Mouse (Mus musculus) kidney, postnatal 0 days (tissue): ENCODE measurements around the gene Grin2c. TPM values are rescaled to one million over a fixed set of nuclear protein-coding genes. Genes with fewer than 3 reads are reported as not detected.

ENCODE experiments used
- ATAC-seq: fragments of 200-750 bp; cut with Nextera tagmentation; replicated peaks from 2 replicates; pipeline ENCODE4 v1.8.0; 2017; ENCODE audit warnings: low read depth, moderate number of reproducible peaks, moderate TSS enrichment, moderate library complexity; ENCODE audit not compliant: low FRiP score
- DNase-seq: peaks from one replicate; pipeline ENCODE4 v3.0.0-alpha.2; 2016; ENCODE audit warnings: low spot score
- H3K27ac ChIP-seq: fragments of 300-500 bp; sonication (generic); 2 replicates; pipeline ENCODE4 v1.5.1; 2014; ENCODE audit warnings: mild to moderate bottlenecking
- H3K27me3 ChIP-seq: fragments of 300-500 bp; sonication (generic); 2 replicates; pipeline ENCODE4 v1.6.1; 2014; ENCODE audit warnings: low read length, mixed read lengths; ENCODE audit not compliant: insufficient read depth
- H3K36me3 ChIP-seq: fragments of 300-500 bp; sonication (generic); 2 replicates; pipeline ENCODE4 v1.6.1; 2014; ENCODE audit warnings: low read length, mixed read lengths; ENCODE audit not compliant: insufficient read depth
- H3K4me1 ChIP-seq: fragments of 300-500 bp; sonication (generic); replicated peaks from 2 replicates; pipeline ENCODE4 v1.6.1; 2014; ENCODE audit warnings: antibody characterized with exemption, low read length, mixed read lengths; ENCODE audit not compliant: insufficient read depth
- H3K4me2 ChIP-seq: fragments of 300-500 bp; sonication (generic); 2 replicates; pipeline ENCODE4 v1.6.1; 2014; ENCODE audit warnings: mild to moderate bottlenecking, low read length, moderate library complexity, mixed read lengths
- H3K4me3 ChIP-seq: fragments of 300-500 bp; sonication (generic); replicated peaks from 2 replicates; pipeline ENCODE4 v1.5.1; 2014; ENCODE audit warnings: low read depth, low read length
- H3K9ac ChIP-seq: fragments of 300-500 bp; sonication (generic); 2 replicates; pipeline ENCODE4 v1.6.1; 2014; ENCODE audit warnings: low read depth, low read length
- H3K9me3 ChIP-seq: fragments of 300-500 bp; sonication (generic); replicated peaks from 2 replicates; pipeline ENCODE4 v1.6.1; 2016; ENCODE audit warnings: low read length, inconsistent platforms, mixed read lengths
- CTCF ChIP-seq: IDR thresholded peaks from 2 replicates; pipeline ENCODE4 v1.5.1; 2016; ENCODE audit warnings: antibody characterized with exemption, low read depth, mild to moderate bottlenecking, moderate library complexity
- whole genome bisulfite sequencing: fragments of 180-500 bp; shearing (Covaris S2); extraction: QIAGEN DNeasy Blood & Tissue Kit; methylation state at CpG from one replicate; pipeline ENCODE4 v1.1.7; 2014; 5-methylcytosine and 5-hydroxymethylcytosine counted together
- polyA plus RNA-seq: library from polyadenylated mRNA; unstranded; fragments of >200 nt; fragmentation: Nextera tagmentation; extraction: Ambion mirVana; gene quantifications from 2 replicates; pipeline ENCODE4 v1.2.1, GENCODE M21; 2015

The Grin2c gene
- polyA plus RNA-seq, 1 experiment from 2014 or later: not detected

- no peaks in the 10 kb centered on the region for H3K27me3 ChIP-seq
- H3K4me3 ChIP-seq: no peak overlapping the region
- H3K36me3 ChIP-seq: no peaks in the 10 kb centered on the region
- H3K9ac ChIP-seq: no peak overlapping the region
- no peak for TF ChIP-seq CTCF
- no peak overlapping the region for H3K4me2 ChIP-seq
- 75% methylated on average over 19 of the region's 19 CpGs for WGBS
- H3K9me3 ChIP-seq: no peaks in the 10 kb centered on the region
- 0 out of 2 replicates have a peak, but pooled peaks cover 2% of the 10 kb centered on the region for H3K4me1 ChIP-seq
- no peak overlapping the region for H3K27ac ChIP-seq
- no peak for DNase-seq
- no peak for ATAC-seq
These were observed 19.4 kb upstream of the Grin2c start for GRCm38 (mm10) chr11:115286201-115286993.

- Histone ChIP-seq H3K4me3 (no peak overlapping the region), H3K9me3 (no peaks in the 10 kb centered on the region), H3K4me2 (no peak overlapping the region), H3K27ac (no peak overlapping the region), H3K36me3 (no peaks in the 10 kb centered on the region), H3K9ac (no peak overlapping the region), H3K4me1 (0 out of 2 replicates have a peak, but pooled peaks cover 2% of the 10 kb centered on the region), H3K27me3 (no peaks in the 10 kb centered on the region)
- 61% methylated on average over 4 of the region's 4 CpGs for WGBS
- no peak for TF ChIP-seq CTCF
- DNase-seq: no peak
- no peak for ATAC-seq
These were observed 18.2 kb upstream of the Grin2c start for GRCm38 (mm10) chr11:115285282-115285681.

GRCm38 (mm10) chr11:115283891-115284620 is 17.0 kb upstream of the Grin2c start:
- H3K27ac ChIP-seq: no peak overlapping the region
- no peaks in the 10 kb centered on the region for H3K36me3 ChIP-seq
- H3K4me3 ChIP-seq: no peak overlapping the region
- H3K4me1 ChIP-seq: no peaks in the 10 kb centered on the region
- no peak for ATAC-seq
- H3K27me3 ChIP-seq: no peaks in the 10 kb centered on the region
- 81% methylated on average over 12 of the region's 12 CpGs for WGBS
- DNase-seq: no peak
- no peaks in the 10 kb centered on the region for H3K9me3 ChIP-seq
- no peak overlapping the region for H3K9ac ChIP-seq
- no peak overlapping the region for H3K4me2 ChIP-seq
- no peak for TF ChIP-seq CTCF

- ATAC-seq: 0 out of 2 replicates have a peak, but pooled peaks have one; percentile 11
- no peak for TF ChIP-seq CTCF
- no peaks in the 10 kb centered on the region for H3K27me3 ChIP-seq
- WGBS: 65% methylated on average over 9 of the region's 9 CpGs
- no peaks in the 10 kb centered on the region for H3K4me1 ChIP-seq
- DNase-seq: no peak
- H3K4me3 ChIP-seq: no peak overlapping the region
- no peaks in the 10 kb centered on the region for H3K36me3 ChIP-seq
- no peaks in the 10 kb centered on the region for H3K9me3 ChIP-seq
- H3K27ac ChIP-seq: no peak overlapping the region
- no peak overlapping the region for H3K9ac ChIP-seq
- H3K4me2 ChIP-seq: no peak overlapping the region
These were observed 16.4 kb upstream of the Grin2c start for GRCm38 (mm10) chr11:115283486-115283765.

GRCm38 (mm10) chr11:115282723-115283485 is 15.9 kb upstream of the Grin2c start:
- Histone ChIP-seq H3K4me2 (no peak overlapping the region), H3K4me1 (no peaks in the 10 kb centered on the region), H3K9me3 (no peaks in the 10 kb centered on the region), H3K36me3 (no peaks in the 10 kb centered on the region), H3K9ac (no peak overlapping the region), H3K27me3 (no peaks in the 10 kb centered on the region), H3K4me3 (no peak overlapping the region), H3K27ac (no peak overlapping the region)
- WGBS: 76% methylated on average over 8 of the region's 8 CpGs
- DNase-seq (no peak), ATAC-seq (0 out of 2 replicates have a peak, but pooled peaks have one; percentile 23)
- TF ChIP-seq CTCF: no peak

- H3K9me3 ChIP-seq: no peaks in the 10 kb centered on the region
- no peak overlapping the region for H3K9ac ChIP-seq
- no peak overlapping the region for H3K4me3 ChIP-seq
- ATAC-seq (no peak), DNase-seq (no peak)
- WGBS: 54% methylated on average over 8 of the region's 8 CpGs
- H3K36me3 ChIP-seq: no peaks in the 10 kb centered on the region
- 0 out of 2 replicates have a peak, but pooled peaks cover 3% of the 10 kb centered on the region for H3K4me1 ChIP-seq
- H3K4me2 ChIP-seq: no peak overlapping the region
- H3K27ac ChIP-seq: no peak overlapping the region
- no peak for TF ChIP-seq CTCF
- H3K27me3 ChIP-seq: no peaks in the 10 kb centered on the region
These were observed 15.3 kb upstream of the Grin2c start for GRCm38 (mm10) chr11:115282295-115282694.
